Mouse (Mus musculus): ENCODE results near the gene Olfr867. TPM values are rescaled to one million over a fixed set of nuclear protein-coding genes. Genes with fewer than 3 reads are reported as not detected.

Gene Olfr867
- polyA plus RNA-seq, 1 experiment from 2014 or later, result not detected

Other genes starting within 250 kb of the Olfr867 start
- gene Olfr860, start 207.8 kb downstream of the Olfr867 start, polyA plus RNA-seq (2014; fragmentation: Nextera tagmentation; extraction: Ambion mirVana), result not detected in 2 replicates
- not detected in 2 replicates for gene Olfr862, start 169.6 kb downstream of the Olfr867 start, polyA plus RNA-seq (2014; fragmentation: Nextera tagmentation; extraction: Ambion mirVana)
- gene Olfr77, start 140.7 kb downstream of the Olfr867 start, polyA plus RNA-seq (2014; fragmentation: Nextera tagmentation; extraction: Ambion mirVana), result 0.22 TPM in 2 replicates
- not detected in 2 replicates for gene Olfr866, start 29.5 kb downstream of the Olfr867 start, polyA plus RNA-seq (2014; fragmentation: Nextera tagmentation; extraction: Ambion mirVana)
- gene Olfr868, start 41.1 kb upstream of the Olfr867 start, polyA plus RNA-seq (2014; fragmentation: Nextera tagmentation; extraction: Ambion mirVana), result not detected in 2 replicates
- not detected in 2 replicates for gene Olfr869, start 71.4 kb upstream of the Olfr867 start, polyA plus RNA-seq (2014; fragmentation: Nextera tagmentation; extraction: Ambion mirVana)
- gene Olfr870, start 116.5 kb upstream of the Olfr867 start, polyA plus RNA-seq (2014; fragmentation: Nextera tagmentation; extraction: Ambion mirVana), result not detected in 2 replicates
- gene Olfr871, start 154.6 kb upstream of the Olfr867 start, polyA plus RNA-seq (2014; fragmentation: Nextera tagmentation; extraction: Ambion mirVana), result not detected in 2 replicates
- not detected in 2 replicates for gene Olfr872, start 179.6 kb upstream of the Olfr867 start, polyA plus RNA-seq (2014; fragmentation: Nextera tagmentation; extraction: Ambion mirVana)
- not detected in 2 replicates for gene Olfr39, start 224.8 kb upstream of the Olfr867 start, polyA plus RNA-seq (2014; fragmentation: Nextera tagmentation; extraction: Ambion mirVana)
- not detected in 2 replicates for gene Olfr873, start 241.0 kb upstream of the Olfr867 start, polyA plus RNA-seq (2014; fragmentation: Nextera tagmentation; extraction: Ambion mirVana)